Mouse (Mus musculus) A20 (cell line): ENCODE measurements around the gene Olfr955.

Experiments used
- DNase-seq: peaks from one replicate; pipeline ENCODE4 v3.0.0-alpha.2; 2011; ENCODE audit warnings: low read depth, low spot score

The Olfr955 gene

DNA sequence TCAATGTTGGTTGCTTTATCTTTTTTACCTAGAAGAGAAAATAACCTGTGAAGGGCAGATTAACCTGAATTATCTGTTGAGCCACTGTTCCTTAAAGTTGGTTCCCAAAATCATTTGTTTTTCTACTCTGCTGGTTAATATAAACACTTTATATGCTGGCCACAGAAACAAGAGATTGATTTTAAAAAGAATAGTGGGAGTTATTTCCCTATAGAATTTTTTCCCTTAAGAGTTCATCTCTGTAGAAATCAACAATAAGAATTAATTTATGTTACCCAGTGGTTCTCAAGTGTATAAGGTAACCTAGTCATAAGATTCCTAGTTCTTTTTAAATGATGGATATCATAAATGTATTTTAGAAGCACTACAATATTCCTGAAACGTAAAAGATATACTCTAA is at the start of gene Olfr955:
TSS of gene Olfr955 (minus strand) at position 101 of the 400 bp plus-strand sequence.
- DNase-seq: no peak

DNA sequence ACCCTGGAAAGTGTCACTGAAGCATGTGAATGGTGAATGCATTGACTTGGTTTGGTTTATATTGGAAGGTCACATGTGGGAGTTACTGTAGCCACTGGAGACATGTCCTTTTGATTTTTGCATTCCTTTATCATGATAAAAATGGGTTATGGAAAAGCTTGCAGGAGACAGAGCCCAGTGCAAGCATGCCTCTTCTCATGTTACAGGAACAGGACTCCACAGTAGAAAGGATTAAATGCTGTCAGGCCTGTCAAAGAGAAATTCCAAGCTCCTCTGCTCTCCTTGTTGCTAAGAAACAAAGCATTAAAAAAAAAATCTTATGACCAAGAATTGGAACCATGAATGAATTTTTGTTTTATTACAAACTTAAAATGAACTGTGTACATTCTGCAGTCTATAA is 46.9 kb upstream of the Olfr955 start:
- DNase-seq: no peak

DNA sequence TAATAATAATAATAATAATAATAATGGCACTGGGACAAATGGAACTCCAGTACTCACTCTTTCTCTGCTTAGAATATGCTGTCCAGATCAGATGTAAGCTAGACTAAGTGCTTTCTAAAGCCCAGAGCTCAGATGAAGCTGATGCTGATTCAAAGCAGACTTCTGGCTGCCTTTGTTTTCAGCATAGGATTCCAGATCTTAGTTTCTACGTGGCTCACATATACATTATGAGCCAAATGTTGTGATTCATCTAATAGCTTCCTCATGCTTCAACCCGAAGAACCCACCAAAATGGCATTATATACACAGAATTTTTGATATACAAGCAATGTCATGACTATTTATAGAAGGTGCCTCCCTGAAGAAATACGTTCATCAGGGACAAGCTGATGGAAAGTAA is 43.8 kb upstream of the Olfr955 start, which contains the start of gene Olfr957:
TSS of gene Olfr957 (minus strand) at position 279 of the 400 bp plus-strand sequence.
- DNase-seq: no peak

DNA sequence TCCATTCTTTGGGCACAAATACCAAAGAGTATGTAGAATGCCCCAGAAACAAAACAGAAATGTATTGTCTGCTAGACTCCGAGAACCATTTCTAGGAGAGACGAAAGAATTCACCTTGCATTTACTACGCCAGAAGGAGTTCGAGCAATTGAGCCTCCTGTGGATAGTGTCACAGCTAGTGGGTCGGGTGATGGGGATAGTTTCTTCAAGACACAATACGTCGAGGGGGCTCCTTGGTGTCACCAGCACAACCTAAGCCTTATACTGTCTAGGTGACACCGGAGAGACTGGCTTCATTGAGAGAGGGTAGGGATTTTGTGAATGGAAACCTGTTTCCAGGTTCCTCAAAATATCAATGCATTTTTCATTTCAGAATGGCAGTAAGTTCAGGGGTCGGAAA is 37.7 kb upstream of the Olfr955 start:
- no peak for DNase-seq

DNA sequence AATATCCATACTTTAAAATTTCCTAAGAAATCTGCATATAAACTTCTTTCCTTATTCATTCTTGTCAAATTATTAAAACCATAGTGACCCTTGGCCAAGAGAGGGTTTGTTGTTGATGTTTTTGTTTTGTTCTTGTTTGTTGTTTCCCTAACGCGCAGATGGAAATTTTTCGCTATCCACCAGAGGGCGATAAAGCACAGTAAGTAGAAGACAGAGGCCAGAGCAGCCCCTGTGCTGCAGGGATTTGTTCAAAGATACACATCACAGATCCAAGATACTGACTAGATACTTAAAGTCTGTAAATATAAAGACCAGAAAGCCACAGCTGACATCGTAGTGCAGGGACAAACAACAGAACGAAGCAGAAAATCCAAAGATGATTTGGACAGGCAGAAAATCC is 37.3 kb upstream of the Olfr955 start:
- DNase-seq: peak; percentile 3

DNA sequence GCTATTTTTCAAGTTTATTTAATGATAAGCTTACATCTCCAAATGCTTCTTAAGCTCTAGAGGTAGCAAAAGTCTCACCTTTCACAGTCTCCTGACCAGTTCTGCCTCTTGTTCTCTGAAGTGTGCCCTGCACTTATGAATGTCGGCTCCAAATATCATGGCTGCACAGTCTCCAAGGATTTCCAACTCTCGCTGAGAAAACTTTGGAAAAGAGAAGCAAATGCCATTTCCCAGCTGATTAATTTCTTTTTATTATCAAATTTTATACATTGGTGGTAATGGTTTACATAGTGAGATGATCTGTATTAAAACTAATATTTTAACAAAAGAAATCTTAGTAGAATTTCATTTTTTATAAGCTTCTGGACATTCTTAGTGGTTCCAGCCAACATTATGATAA is 22.2 kb upstream of the Olfr955 start, which contains the start of gene Olfr44:
TSS of gene Olfr44 (minus strand) at position 101 of the 400 bp plus-strand sequence.
- no peak for DNase-seq

DNA sequence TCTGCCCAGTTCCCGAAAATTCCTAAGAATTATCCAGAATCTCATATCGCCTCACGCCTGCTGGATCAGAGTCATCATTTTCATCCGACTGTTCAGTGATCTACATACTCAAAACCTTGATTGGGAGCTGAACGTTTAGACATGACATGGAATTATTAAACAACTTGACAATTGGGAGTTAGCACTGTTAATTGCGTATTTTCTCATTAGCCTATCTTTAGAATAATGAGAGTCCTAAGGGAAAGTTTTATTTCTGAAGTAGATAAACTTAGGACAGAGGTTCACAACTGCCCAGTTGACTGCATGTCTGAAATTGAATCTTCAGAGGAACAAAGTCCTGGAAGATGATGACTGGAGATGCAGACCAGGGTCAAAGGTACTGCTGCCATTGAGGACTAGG is 15.3 kb downstream of the Olfr955 start, which contains the start of gene Olfr954:
TSS of gene Olfr954 (plus strand) at position 301 of the 400 bp plus-strand sequence.
- DNase-seq: no peak

DNA sequence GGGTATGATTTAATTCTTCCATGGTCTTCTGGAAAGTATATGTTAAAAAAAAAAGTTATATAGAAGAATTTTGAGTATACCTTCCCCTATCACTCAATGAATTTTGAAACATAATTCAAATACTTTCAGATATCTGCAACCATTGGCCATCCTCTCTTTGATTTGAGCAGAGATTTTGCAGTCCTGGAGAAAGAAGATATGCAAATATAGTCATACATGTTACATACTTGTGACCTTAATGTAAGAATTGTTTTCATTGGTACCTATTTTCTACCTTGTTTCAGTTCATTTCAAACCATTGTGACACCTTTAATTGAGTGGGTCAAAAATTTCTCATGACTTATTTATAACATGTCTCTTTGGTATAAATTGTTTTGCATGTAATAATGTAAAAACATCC is 44.7 kb downstream of the Olfr955 start, which contains the start of gene Olfr952:
TSS of gene Olfr952 (minus strand) at position 101 of the 400 bp plus-strand sequence.
- no peak for DNase-seq
